Mouse (Mus musculus) ES-E14 (cell line): ENCODE measurements around the gene Mavs. TPM values are rescaled to one million over a fixed set of nuclear protein-coding genes. Genes with fewer than 3 reads are reported as not detected.

Source experiments
- DNase-seq: peaks from one replicate; pipeline ENCODE4 v3.0.0-alpha.2; 2013; ENCODE audit warnings: low read depth, low spot score
- H3K27ac ChIP-seq: 2 replicates; pipeline ENCODE4 v1.5.1; 2012; ENCODE audit warnings: low read depth, mild to moderate bottlenecking, low read length, moderate library complexity, mixed read lengths; ENCODE audit not compliant: poor library complexity, insufficient read depth, severe bottlenecking
- H3K36me3 ChIP-seq: 2 replicates; pipeline ENCODE4 v1.6.1; 2012; ENCODE audit warnings: mild to moderate bottlenecking, low read length, moderate library complexity, mixed read lengths; ENCODE audit not compliant: control insufficient read depth, poor library complexity, insufficient read depth, severe bottlenecking
- H3K4me1 ChIP-seq, 2 experiments: fragments of 150-350 bp in 1 of 2; sonication (generic) in 1 of 2; 2 replicates each; pipeline ENCODE4 v1.6.1; 2012; ENCODE audit warnings: low read length in 2 of 2, mild to moderate bottlenecking in 1 of 2, mixed read lengths in 1 of 2; ENCODE audit not compliant: control insufficient read depth in 2 of 2, insufficient read depth in 2 of 2, poor library complexity in 1 of 2
- H3K4me3 ChIP-seq, 2 experiments: fragments of 150-350 bp in 1 of 2; sonication (generic) in 1 of 2; 2 replicates each; pipeline ENCODE4 v1.5.1; 2012; ENCODE audit warnings: low read length in 2 of 2, low read depth in 1 of 2, mild to moderate bottlenecking in 1 of 2, mixed read lengths in 1 of 2; ENCODE audit not compliant: insufficient read depth in 1 of 2, poor library complexity in 1 of 2, severe bottlenecking in 1 of 2
- H3K9ac ChIP-seq: 2 replicates; pipeline ENCODE4 v1.6.1; 2012; ENCODE audit warnings: low read depth, mild to moderate bottlenecking, low read length, mixed read lengths; ENCODE audit not compliant: poor library complexity, insufficient read depth, severe bottlenecking
- H3K9me3 ChIP-seq: fragments of 150-350 bp; sonication (generic); 2 replicates; pipeline ENCODE4 v1.6.1; 2012; ENCODE audit warnings: low read depth, mild to moderate bottlenecking, low read length; ENCODE audit not compliant: control insufficient read depth, insufficient read depth
- CHD2 ChIP-seq: IDR thresholded peaks from 2 replicates; pipeline ENCODE4 v1.6.1; 2014; ENCODE audit warnings: mild to moderate bottlenecking, low read depth, low read length, inconsistent platforms
- HCFC1 ChIP-seq: IDR thresholded peaks from 2 replicates; pipeline ENCODE4 v1.6.1; 2012; ENCODE audit warnings: low read length, inconsistent platforms, borderline replicate concordance; ENCODE audit not compliant: insufficient read depth
- MAFK ChIP-seq: IDR thresholded peaks from 2 replicates; pipeline ENCODE4 v1.6.1; 2014; ENCODE audit warnings: mild to moderate bottlenecking, low read depth, low read length, inconsistent platforms; ENCODE audit not compliant: insufficient read depth
- ZC3H11A ChIP-seq: IDR thresholded peaks from 2 replicates; pipeline ENCODE4 v1.6.1; 2012; ENCODE audit warnings: low read depth, mild to moderate bottlenecking, inconsistent platforms, low read length, borderline replicate concordance
- ZNF384 ChIP-seq: IDR thresholded peaks from 2 replicates; pipeline ENCODE4 v1.6.1; 2012; ENCODE audit warnings: low read depth, low read length, inconsistent platforms
- in situ Hi-C, 2 experiments: fragments of 600-800 bp; cut with MboI; formaldehyde crosslinking; loops; one replicate each; pipeline ENCODE4 v1.15.1; 2025; ENCODE audit warnings: low sequenced_read_pairs in 2 of 2, inconsistent platforms in 1 of 2; ENCODE audit not compliant: unreplicated experiment in 2 of 2
- total RNA-seq: library from RNA; depleted of rRNA; stranded (reverse); fragments of 300-350 nt; gene quantifications from 2 replicates; pipeline ENCODE4 v1.2.3, GENCODE M21; 2012

Gene Mavs
- total RNA-seq, 1 experiment: 11.4 TPM

DNA sequence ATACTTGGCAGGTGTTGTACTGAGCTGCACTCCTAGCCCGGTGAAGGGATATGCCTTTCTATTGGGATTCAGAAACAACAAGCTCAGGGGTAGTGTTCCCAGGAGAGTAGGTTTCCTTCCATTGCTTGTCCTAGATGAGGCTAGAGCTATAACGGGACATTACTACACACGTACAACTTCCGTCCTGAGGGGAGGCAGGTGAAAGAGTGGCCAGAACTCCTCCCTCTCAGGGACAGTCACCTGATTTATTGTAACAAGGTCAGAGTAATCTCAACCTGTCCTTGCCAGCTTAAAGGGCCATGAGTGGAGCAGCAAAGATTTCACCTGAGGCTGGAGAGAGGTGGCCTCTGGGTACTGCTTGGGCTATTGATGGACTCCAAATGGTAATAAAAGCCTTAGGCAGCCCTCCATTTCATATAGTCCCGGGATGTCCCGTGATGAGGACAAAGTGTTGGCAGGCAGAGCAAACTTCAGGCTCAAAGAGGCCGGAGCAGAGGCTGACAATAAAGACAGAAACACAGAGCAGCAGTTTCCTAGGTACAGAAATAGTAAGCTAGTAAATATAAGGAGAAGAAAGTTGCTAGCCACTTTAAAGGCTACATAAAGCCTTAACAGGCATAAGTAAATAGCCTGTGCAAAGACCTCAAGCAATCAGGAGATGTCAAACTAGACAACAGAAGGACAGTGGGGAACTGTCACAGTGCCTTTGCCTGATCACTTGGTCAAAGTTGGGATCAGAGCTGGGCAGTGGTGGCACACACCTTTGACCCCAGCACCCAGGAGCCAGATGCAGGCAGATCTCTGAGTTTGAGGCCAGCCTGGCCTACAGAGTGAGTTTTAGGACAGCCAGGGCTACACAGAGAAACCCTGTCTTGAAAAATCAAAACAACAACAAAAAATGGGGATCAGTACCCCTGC lies 17.7 kb upstream of the Mavs start:
- TF ChIP-seq CHD2 (no peak), HCFC1 (no peak), ZNF384 (no peak), ZC3H11A (no peak), MAFK (no peak)
- DNase-seq: no peak
- in situ Hi-C loops: no loop called here
- Histone ChIP-seq H3K36me3 (no peaks in the 10 kb centered on the region), H3K9me3 (no peaks in the 10 kb centered on the region), H3K9ac (no peak overlapping the region), H3K27ac (no peak overlapping the region), H3K4me3 (no peak overlapping the region), H3K4me1 (peaks cover 3% of the 10 kb centered on the region in 2 experiments; a peak in 3 of 4 replicates)

DNA sequence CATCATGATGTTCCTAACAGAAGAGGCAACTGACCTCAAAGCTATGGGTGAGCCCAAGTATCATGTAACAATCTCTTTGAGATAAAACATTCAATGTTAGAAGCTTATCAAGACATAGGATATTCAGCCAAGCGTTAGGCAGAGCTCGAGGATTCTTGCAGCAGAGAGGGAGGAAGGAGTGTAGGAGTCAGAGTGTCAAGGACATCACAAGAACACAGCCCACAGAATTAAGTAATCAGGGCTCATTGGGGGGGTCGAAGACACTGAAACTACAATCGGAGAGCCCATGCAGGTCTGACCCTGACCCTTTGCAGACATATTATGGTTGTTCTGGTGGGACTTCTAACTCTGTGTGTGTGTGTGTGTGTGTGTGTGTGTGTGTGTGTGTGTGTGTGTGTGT lies 13.8 kb upstream of the Mavs start:
- Histone ChIP-seq H3K4me1 (peaks cover 0 to 3% of the 10 kb centered on the region in 2 experiments; a peak in 3 of 4 replicates), H3K27ac (no peak overlapping the region), H3K9me3 (no peaks in the 10 kb centered on the region), H3K9ac (no peak overlapping the region), H3K36me3 (no peaks in the 10 kb centered on the region), H3K4me3 (no peak overlapping the region)
- TF ChIP-seq CHD2: no peak
- TF ChIP-seq MAFK: no peak
- no peak for TF ChIP-seq ZNF384
- no peak for TF ChIP-seq HCFC1
- no peak for TF ChIP-seq ZC3H11A
- no peak for DNase-seq
- in situ Hi-C loops: no loop called here

DNA sequence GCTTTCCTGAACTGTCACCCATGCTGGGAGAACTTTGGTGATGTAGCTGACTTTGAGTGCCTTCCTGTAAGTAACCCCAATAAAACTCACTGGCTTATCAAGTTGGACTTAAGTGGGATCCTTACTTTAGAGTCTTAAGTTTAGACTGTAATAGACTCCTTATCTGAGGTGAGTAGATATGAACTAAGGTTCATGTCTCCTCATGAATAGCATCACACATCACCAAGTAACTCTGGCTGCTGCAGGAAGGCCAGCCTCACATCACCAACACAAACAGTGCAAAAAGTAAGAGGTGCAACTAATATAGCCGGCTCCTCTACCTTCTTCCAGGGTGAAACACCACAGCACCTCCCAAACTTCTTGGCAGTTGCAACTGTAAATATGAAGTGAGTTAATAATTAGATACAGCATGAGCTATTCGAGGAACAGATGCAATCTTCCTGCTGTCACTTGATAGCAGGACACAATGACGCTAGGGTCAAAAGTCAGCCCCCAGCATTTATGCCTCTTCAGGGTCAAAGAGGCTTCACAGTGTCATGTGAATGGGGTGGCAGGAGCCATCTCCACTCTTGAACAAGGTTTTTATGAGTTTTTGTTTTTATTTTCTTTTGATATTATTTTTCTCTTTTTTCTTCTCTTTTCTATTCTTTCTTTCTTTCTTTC lies 11.9 kb upstream of the Mavs start:
- DNase-seq: no peak
- Histone ChIP-seq H3K9ac (no peak overlapping the region), H3K36me3 (no peaks in the 10 kb centered on the region), H3K9me3 (no peaks in the 10 kb centered on the region), H3K4me3 (no peak overlapping the region), H3K27ac (no peak overlapping the region), H3K4me1 (peaks cover 0 to 4% of the 10 kb centered on the region in 2 experiments; a peak in 3 of 4 replicates)
- TF ChIP-seq CHD2 (no peak), MAFK (no peak), HCFC1 (no peak), ZC3H11A (no peak), ZNF384 (no peak)
- in situ Hi-C loops: no loop called here

DNA sequence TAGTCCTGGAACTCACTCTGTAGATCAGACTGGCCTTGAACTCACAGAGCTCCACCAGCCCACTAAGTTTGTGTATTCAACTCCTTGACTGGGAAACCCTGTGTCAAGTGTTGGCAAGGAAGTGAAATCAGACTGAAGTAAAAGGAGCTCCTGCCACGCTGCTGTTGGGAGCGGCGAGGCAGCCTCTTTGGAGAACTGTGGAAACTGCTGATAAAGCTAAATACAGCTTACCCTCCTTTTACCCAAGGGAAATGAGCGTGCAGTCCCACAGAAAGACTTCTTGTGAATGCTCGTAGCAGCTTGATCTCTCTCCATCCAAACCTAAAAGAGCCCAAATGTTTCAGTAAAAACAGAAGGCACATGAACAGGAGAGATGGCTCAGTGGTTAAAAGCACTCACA lies 11.3 kb upstream of the Mavs start:
- Histone ChIP-seq H3K27ac (no peak overlapping the region), H3K9ac (no peak overlapping the region), H3K9me3 (no peaks in the 10 kb centered on the region), H3K4me3 (no peak overlapping the region), H3K36me3 (no peaks in the 10 kb centered on the region), H3K4me1 (peaks cover 0 to 2% of the 10 kb centered on the region in 2 experiments; a peak in 2 of 4 replicates)
- DNase-seq: no peak
- in situ Hi-C loops: no loop called here
- TF ChIP-seq ZC3H11A (no peak), ZNF384 (no peak), HCFC1 (no peak), CHD2 (no peak), MAFK (no peak)
